14 mouse cellular contexts compared by ENCODE assay signal in genomic region chr1:170293257-170293656, GRCm38 (mm10). TPM values are rescaled to one million over a fixed set of nuclear protein-coding genes. Genes with fewer than 3 reads are reported as not detected.
"Had no signal": no experiment of that assay in that cellular context is flagged by ENCODE, and none has a peak within 500 bp of the region (broad histone marks: within the 10 kb centered on the region; RNA-seq: fewer than 3 reads in every experiment).

No protein-coding gene starts in this region.

- H3K36me3 ChIP-seq: limb, embryonic 13.5 days; liver, embryonic 12.5 days; liver, embryonic 15.5 days; lung, embryonic 15.5 days; neural tube, embryonic 12.5 days had no signal

- H3K9ac ChIP-seq: limb, embryonic 13.5 days; liver, embryonic 12.5 days; liver, embryonic 15.5 days; lung, embryonic 15.5 days; neural tube, embryonic 12.5 days had no signal

- H3K4me3 ChIP-seq: liver, embryonic 12.5 days; liver, embryonic 15.5 days; lung, embryonic 15.5 days; megakaryocyte, embryonic 14.5 days; neural tube, embryonic 12.5 days had no signal

- H3K4me2 ChIP-seq: liver, embryonic 12.5 days; liver, embryonic 15.5 days; neural tube, embryonic 12.5 days had no signal

- H3K4me1 ChIP-seq: limb, embryonic 13.5 days; liver, embryonic 12.5 days; liver, embryonic 15.5 days; lung, embryonic 15.5 days had no signal

- H3K27ac ChIP-seq: limb, embryonic 13.5 days; liver, embryonic 12.5 days; liver, embryonic 15.5 days; lung, embryonic 15.5 days; neural tube, embryonic 12.5 days had no signal

- H3K27me3 ChIP-seq: limb, embryonic 13.5 days; liver, embryonic 12.5 days; liver, embryonic 15.5 days; lung, embryonic 15.5 days; neural tube, embryonic 12.5 days had no signal

- ATAC-seq: intestine, embryonic 16.5 days; liver, embryonic 12.5 days had no signal

- H3K9me3 ChIP-seq: limb, embryonic 13.5 days; liver, embryonic 12.5 days; liver, embryonic 15.5 days; lung, embryonic 15.5 days; neural tube, embryonic 12.5 days had no signal

- DNase-seq: liver; lung, postnatal 10 days; thymus, adult 18-20 months; thymus, postnatal 36 days had no signal

RNA-seq across cellular contexts. Expression of gene Spata46, which starts 15.3 kb away (rescaled TPM):
- polyA plus RNA-seq: large intestine, adult 2 months; small intestine, adult 2 months; spleen, adult 2 months had no signal
